Mouse (Mus musculus) C2C12 (cell line): ENCODE results near the gene Asb13.

Experiments
- CEBPB ChIP-seq: IDR thresholded peaks from one replicate; pipeline ENCODE4 v1.6.1; 2011; ENCODE audit warnings: low read depth, mild to moderate bottlenecking, control low read depth, moderate library complexity
- CTCF ChIP-seq: IDR thresholded peaks from one replicate; pipeline ENCODE4 v1.5.1; 2011; ENCODE audit not compliant: control insufficient read depth, insufficient read depth, insufficient read length
- MAX ChIP-seq: IDR thresholded peaks from one replicate; pipeline ENCODE4 v1.6.1; 2011; ENCODE audit warnings: mild to moderate bottlenecking, control low read depth
- MYOD1 ChIP-seq: IDR thresholded peaks from one replicate; pipeline ENCODE4 v1.6.1; 2011; ENCODE audit warnings: low read depth; ENCODE audit not compliant: control insufficient read depth, insufficient read length
- USF1 ChIP-seq: IDR thresholded peaks from one replicate; pipeline ENCODE4 v1.6.1; 2011; ENCODE audit warnings: low read depth, mild to moderate bottlenecking, control low read depth, moderate library complexity

GRCm38 (mm10) chr13:3610118-3610794 lies 23.6 kb upstream of the Asb13 start:
- TF ChIP-seq MYOD1 (no peak), MAX (no peak), CEBPB (no peak), CTCF (no peak), USF1 (no peak)
